Comparison of ENCODE assay signal across 29 mouse cellular contexts in genomic region chr15:100954751-100955150, GRCm38 (mm10).
DNase-seq lines count a peak whose midpoint lies in the region; ATAC-seq lines count a peak whose summit lies in the region.
"Had no signal": no experiment of that assay in that cellular context is flagged by ENCODE, and none has a peak within 500 bp of the region (broad histone marks: within the 10 kb centered on the region; RNA-seq: fewer than 3 reads in every experiment).

No protein-coding gene starts in this region.

- no peak for ATAC-seq in forebrain, embryonic 12.5 days (ENCODE audit: low FRiP score)
- no peak for ATAC-seq in forebrain, embryonic 11.5 days (replicated peaks; ENCODE audit: low FRiP score)
- ATAC-seq: forebrain, embryonic 13.5 days; intestine, embryonic 16.5 days; midbrain, embryonic 16.5 days had no signal

- H3K9me3 ChIP-seq in forebrain, embryonic 12.5 days = no peaks in the 10 kb centered on the region
- H3K9me3 ChIP-seq in forebrain, embryonic 11.5 days (ENCODE audit: control insufficient read depth, low read length) = no peaks in the 10 kb centered on the region
- H3K9me3 ChIP-seq: embryonic facial prominence, embryonic 12.5 days; forebrain, embryonic 13.5 days; heart, embryonic 10.5 days; heart, embryonic 15.5 days; limb, embryonic 13.5 days; lung, embryonic 15.5 days; neural tube, embryonic 12.5 days had no signal

- 0 out of 2 replicates have a peak overlapping the region, but pooled peaks have one; percentile 5 for H3K27ac ChIP-seq in forebrain, embryonic 12.5 days
- no peak overlapping the region for H3K27ac ChIP-seq in forebrain, embryonic 11.5 days (ENCODE audit: low read depth, low read length)
- H3K27ac ChIP-seq: embryonic facial prominence, embryonic 12.5 days; forebrain, embryonic 13.5 days; heart, embryonic 10.5 days; heart, embryonic 15.5 days; kidney, postnatal 0 days; limb, embryonic 13.5 days; lung, embryonic 15.5 days; neural tube, embryonic 12.5 days; stomach, postnatal 0 days had no signal

- H3K4me2 ChIP-seq in forebrain, embryonic 12.5 days = no peak overlapping the region
- H3K4me2 ChIP-seq in forebrain, embryonic 11.5 days (ENCODE audit: low read depth, low read length, severe bottlenecking) = no peak overlapping the region
- H3K4me2 ChIP-seq: embryonic facial prominence, embryonic 12.5 days; forebrain, embryonic 13.5 days; heart, embryonic 15.5 days; limb, embryonic 13.5 days; liver, embryonic 11.5 days; lung, embryonic 15.5 days; midbrain, embryonic 11.5 days; neural tube, embryonic 12.5 days had no signal

- peaks cover 21% of the 10 kb centered on the region for H3K4me1 ChIP-seq in forebrain, embryonic 12.5 days
- H3K4me1 ChIP-seq in forebrain, embryonic 11.5 days (replicated peaks; ENCODE audit: control insufficient read depth, insufficient read depth, low read length) = peaks cover 5% of the 10 kb centered on the region; the same call in 1 of the 2 replicates
- H3K4me1 ChIP-seq: heart, embryonic 10.5 days; heart, embryonic 15.5 days; limb, embryonic 13.5 days; lung, embryonic 15.5 days had no signal

- H3K9ac ChIP-seq in forebrain, embryonic 12.5 days = 0 out of 2 replicates have a peak overlapping the region, but pooled peaks have one; percentile 9
- no peak overlapping the region for H3K9ac ChIP-seq in forebrain, embryonic 11.5 days (ENCODE audit: low read length)
- H3K9ac ChIP-seq: embryonic facial prominence, embryonic 12.5 days; forebrain, embryonic 13.5 days; heart, embryonic 15.5 days; limb, embryonic 13.5 days; lung, embryonic 15.5 days; neural tube, embryonic 12.5 days had no signal

- H3K36me3 ChIP-seq in forebrain, embryonic 12.5 days (replicated peaks) = 0 out of 2 replicates have a peak, but pooled peaks cover 2% of the 10 kb centered on the region
- no peaks in the 10 kb centered on the region for H3K36me3 ChIP-seq in forebrain, embryonic 11.5 days (ENCODE audit: control insufficient read depth, insufficient read depth, low read length)
- H3K36me3 ChIP-seq: embryonic facial prominence, embryonic 12.5 days; heart, embryonic 10.5 days; heart, embryonic 15.5 days; limb, embryonic 13.5 days; lung, embryonic 15.5 days; neural tube, embryonic 12.5 days had no signal

- DNase-seq in forebrain, embryonic 11.5 days (ENCODE audit: low spot score) = no peak
- peak; percentile 53 to 54 for DNase-seq in cerebellum, adult 18-20 months
- DNase-seq in cerebellum, adult 8-10 months = peak; percentile 46
- peak; percentile 62 to 67 for DNase-seq in cerebellum, postnatal 25 days
- no peak for DNase-seq in heart, adult 11 months
- DNase-seq: adrenal gland, postnatal 36 days; B cell, adult 2 months; gastrocnemius, postnatal 14 days; kidney, adult 8-10 months; layer of hippocampus, adult 9-11 months; lung, postnatal 36 days; right cerebral cortex, adult 18-20 months; spleen, adult 18-20 months; thymus, adult 18-20 months; thymus, postnatal 36 days had no signal

- WGBS in forebrain, embryonic 12.5 days = 76% methylated on average over 16 of the region's 16 CpGs
- WGBS in forebrain, embryonic 11.5 days = 82% methylated on average over 16 of the region's 16 CpGs

- H3K4me3 ChIP-seq in forebrain, embryonic 12.5 days (replicated peaks) = no peak overlapping the region
- H3K4me3 ChIP-seq in forebrain, embryonic 11.5 days (ENCODE audit: low read depth, low read length) = no peak overlapping the region
- H3K4me3 ChIP-seq: embryonic facial prominence, embryonic 12.5 days; forebrain, embryonic 13.5 days; heart, embryonic 10.5 days; heart, embryonic 15.5 days; limb, embryonic 13.5 days; lung, embryonic 15.5 days; neural tube, embryonic 12.5 days had no signal

- no peaks in the 10 kb centered on the region for H3K27me3 ChIP-seq in forebrain, embryonic 12.5 days
- no peaks in the 10 kb centered on the region for H3K27me3 ChIP-seq in forebrain, embryonic 11.5 days (ENCODE audit: control insufficient read depth, insufficient read depth, low read length)
- H3K27me3 ChIP-seq: embryonic facial prominence, embryonic 12.5 days; forebrain, embryonic 13.5 days; heart, embryonic 15.5 days; limb, embryonic 13.5 days; lung, embryonic 15.5 days; neural tube, embryonic 12.5 days had no signal

Comparison
In these comparisons a context has a peak if more than half of its experiments do, and no peak if none do; other contexts are left out.
1. DNase-seq: peak in cerebellum, adult 18-20 months (2 of 2), cerebellum, adult 8-10 months (single experiment) and cerebellum, postnatal 25 days (2 of 2); none in forebrain, embryonic 11.5 days (single experiment) and heart, adult 11 months (single experiment).